Mouse (Mus musculus) layer of hippocampus, adult 2 months (tissue): ENCODE measurements around the gene Chst1. TPM values are rescaled to one million over a fixed set of nuclear protein-coding genes. Genes with fewer than 3 reads are reported as not detected.

Source experiments
- DNase-seq, 2 experiments: peaks; one replicate each; pipeline ENCODE4 v3.0.0; 2022; ENCODE audit warnings: low spot score in 2 of 2
- H3K27ac ChIP-seq: fragments of 200-600 bp; 2 replicates; pipeline ENCODE4 v1.8.1; 2022
- H3K4me3 ChIP-seq: fragments of 200-600 bp; 2 replicates; pipeline ENCODE4 v1.8.1; 2022; ENCODE audit warnings: mild to moderate bottlenecking
- CTCF ChIP-seq: fragments of 200-600 bp; conservative IDR thresholded peaks from 2 replicates; pipeline ENCODE4 v1.8.1; 2022; ENCODE audit warnings: antibody characterized with exemption, mild to moderate bottlenecking, moderate library complexity
- microRNA-seq, 2 experiments: library from miRNA; unstranded; fragments of <30 nt; microRNA quantifications; one replicate each; pipeline ENCODE4 v1.2.0; 2021
- total RNA-seq, 2 experiments: library from RNA; stranded (reverse); gene quantifications; 2 replicates each; pipeline ENCODE4 v1.2.3; 2021

Gene Chst1
- total RNA-seq, 2 experiments from 2014 or later: 295 to 314 TPM

DNA sequence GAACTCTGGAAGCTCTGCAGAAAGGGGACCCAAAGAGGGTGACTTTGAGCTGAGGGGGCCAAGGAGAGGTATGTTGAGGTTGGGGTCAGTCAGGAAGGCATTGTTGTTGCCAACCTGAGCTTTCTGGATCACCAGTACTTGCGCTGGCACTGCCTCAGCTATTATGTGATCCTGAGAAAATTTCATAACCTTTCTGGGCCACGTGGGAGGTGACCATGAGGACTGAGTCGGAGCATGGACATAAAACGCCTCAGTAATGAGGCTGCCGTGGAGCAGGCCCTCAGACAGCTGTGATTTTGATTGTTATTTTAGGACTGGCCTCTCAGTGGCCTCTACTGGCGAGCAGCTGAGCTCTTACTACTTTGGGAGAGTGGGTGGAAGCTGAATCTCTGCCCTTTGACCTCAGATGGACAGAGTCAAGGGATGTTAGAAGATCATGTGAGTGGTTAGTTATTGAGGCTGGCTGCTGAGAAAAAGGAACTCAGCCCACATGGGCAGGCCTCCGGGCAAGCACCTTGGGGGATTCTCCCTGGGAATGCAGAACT is 60.1 kb downstream of the Chst1 start:
- no peak overlapping the region for H3K27ac ChIP-seq
- TF ChIP-seq CTCF: no peak
- H3K4me3 ChIP-seq: no peak overlapping the region
- no peak for DNase-seq

DNA sequence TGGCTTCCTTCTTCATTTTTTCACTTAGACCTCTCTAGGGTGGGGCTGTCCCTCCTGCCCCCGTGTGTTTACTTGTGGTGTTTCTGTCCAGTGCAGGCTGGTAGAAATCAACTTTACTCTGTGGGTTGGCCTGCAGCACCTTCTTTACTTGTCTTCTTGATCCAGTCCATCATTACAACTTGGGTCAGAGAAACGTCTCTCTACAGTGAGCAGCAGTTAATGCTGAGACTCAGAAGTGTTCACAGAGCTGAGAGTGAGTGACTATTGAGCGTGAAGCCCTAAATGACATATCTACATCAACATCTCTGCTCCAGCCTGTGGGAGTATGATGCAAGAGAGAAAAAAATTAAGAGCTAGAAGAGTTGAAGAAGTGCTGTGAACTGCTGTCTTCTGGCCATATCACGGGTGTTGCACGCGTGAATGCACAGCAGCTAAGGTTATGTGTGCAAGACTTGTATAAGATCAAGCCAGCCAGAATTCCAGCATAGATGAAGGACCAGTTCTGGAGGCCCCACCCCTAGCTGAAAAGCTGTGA is 63.1 kb downstream of the Chst1 start:
- no peak for TF ChIP-seq CTCF
- no peak for DNase-seq
- Histone ChIP-seq H3K27ac (no peak overlapping the region), H3K4me3 (no peak overlapping the region)

Small RNA genes within 50 kb of the gene (microRNA-seq; reads per million reads assigned to microRNA genes)
- gene Mir7221 (0 reads per million in 2 experiments), gene Mir7222 (0 reads per million in 2 experiments)

Other genes with a start within 250 kb of the Chst1 start
- gene Pex16, start 225.0 kb upstream of the Chst1 start, total RNA-seq: 10 to 100 TPM; 34.9 to 36.1 TPM
- gene Large2, start 224.8 kb upstream of the Chst1 start, total RNA-seq: 1 to 10 TPM in 1 of 2 experiments, under 1 TPM in 1; 0.98 to 1.1 TPM
- gene 1700029I15Rik, start 217.2 kb upstream of the Chst1 start, total RNA-seq: 1 to 10 TPM; 4.5 to 5.0 TPM
- 100 to 1,000 TPM; 338 to 354 TPM for gene Mapk8ip1, start 198.4 kb upstream of the Chst1 start, total RNA-seq
- 100 to 1,000 TPM; 105 to 108 TPM for gene Cry2, start 165.7 kb upstream of the Chst1 start, total RNA-seq
- gene Slc35c1, start 139.2 kb upstream of the Chst1 start, total RNA-seq: 10 to 100 TPM; 14.0 to 15.7 TPM